Comparison of ENCODE assay signal across 20 mouse cellular contexts in genomic region chr2:34960466-34960865, GRCm38 (mm10). TPM values are rescaled to one million over a fixed set of nuclear protein-coding genes. Genes with fewer than 3 reads are reported as not detected.
A peak's percentile ranks its signal among the peaks of the same experiment; 100 is the strongest.
DNase-seq lines count a peak whose midpoint lies in the region; ATAC-seq and TF ChIP-seq lines count a peak whose summit lies in the region.
"Had no signal": no experiment of that assay in that cellular context is flagged by ENCODE, and none has a peak within 500 bp of the region (broad histone marks: within the 10 kb centered on the region; RNA-seq: fewer than 3 reads in every experiment).

No protein-coding gene starts in this region.

- no peak overlapping the region for H3K27ac ChIP-seq in kidney, embryonic 14.5 days (ENCODE audit: low read depth, low read length)
- no peak overlapping the region for H3K27ac ChIP-seq in intestine, embryonic 15.5 days
- H3K27ac ChIP-seq: forebrain, embryonic 12.5 days; heart, embryonic 13.5 days; hindbrain, embryonic 13.5 days had no signal

- 49% methylated on average over 4 of the region's 5 CpGs for WGBS in kidney, embryonic 14.5 days
- WGBS in lung, adult 2 months, result 61% methylated on average over 5 of the region's 5 CpGs
- WGBS in intestine, embryonic 15.5 days, result 77% methylated on average over 4 of the region's 5 CpGs

- H3K4me3 ChIP-seq in kidney, embryonic 14.5 days (ENCODE audit: low read length), result no peak overlapping the region
- peak overlapping the region; percentile 20 for H3K4me3 ChIP-seq in lung, adult 2 months (replicated peaks; ENCODE audit: extremely low read depth, low read depth, low read length)
- no peak overlapping the region for H3K4me3 ChIP-seq in intestine, embryonic 15.5 days (replicated peaks)

- no peaks in the 10 kb centered on the region for H3K36me3 ChIP-seq in kidney, embryonic 14.5 days (ENCODE audit: control insufficient read depth, insufficient read depth, low read length)
- H3K36me3 ChIP-seq in intestine, embryonic 15.5 days, result no peaks in the 10 kb centered on the region
- H3K36me3 ChIP-seq: embryonic facial prominence, embryonic 10.5 days; forebrain, embryonic 12.5 days; heart, embryonic 13.5 days; hindbrain, embryonic 13.5 days had no signal

- ATAC-seq in kidney, embryonic 14.5 days (ENCODE audit: low FRiP score, low TSS enrichment), result no peak
- ATAC-seq in intestine, embryonic 15.5 days, result no peak
- ATAC-seq: midbrain, embryonic 16.5 days had no signal

- no peak for TF ChIP-seq POLR2A in lung, adult 2 months (IDR thresholded peaks at IDR 0.05; ENCODE audit: borderline replicate concordance, extremely low read depth, low read depth, low read length)

- H3K9ac ChIP-seq in kidney, embryonic 14.5 days (ENCODE audit: low read depth, low read length), result no peak overlapping the region
- no peak overlapping the region for H3K9ac ChIP-seq in intestine, embryonic 15.5 days
- H3K9ac ChIP-seq: forebrain, embryonic 12.5 days had no signal

- H3K9me3 ChIP-seq in kidney, embryonic 14.5 days (ENCODE audit: control insufficient read depth, low read length), result no peaks in the 10 kb centered on the region
- H3K9me3 ChIP-seq in intestine, embryonic 15.5 days, result no peaks in the 10 kb centered on the region
- H3K9me3 ChIP-seq: embryonic facial prominence, embryonic 10.5 days; forebrain, embryonic 12.5 days; heart, embryonic 13.5 days; hindbrain, embryonic 13.5 days had no signal

- DNase-seq in kidney, postnatal 36 days, result no peak
- DNase-seq in lung, adult 18-20 months, result peak; percentile 46 to 58
- DNase-seq in lung, postnatal 4 days, result no peak
- DNase-seq in lung, adult 2 months, result peak; percentile 42
- peak; percentile 59 for DNase-seq in naive thymus-derived CD4-positive, alpha-beta T cell, adult 2 months (ENCODE audit: low read depth)
- DNase-seq: adrenal gland, postnatal 36 days; cerebellum, adult 8-10 months; gastrocnemius, postnatal 10 days; heart, adult 18-20 months; kidney, postnatal 4 days; layer of hippocampus, postnatal 36 days; right cerebral cortex, postnatal 14 days; spleen, adult 18-20 months had no signal

- H3K4me1 ChIP-seq in kidney, embryonic 14.5 days (ENCODE audit: control insufficient read depth, insufficient read depth, low read length), result peaks cover 14% of the 10 kb centered on the region; the same call in 1 of the 2 replicates
- no peaks in the 10 kb centered on the region; the same call in 1 of the 2 replicates for H3K4me1 ChIP-seq in lung, adult 2 months (ENCODE audit: control insufficient read depth, insufficient read depth, low read length)
- H3K4me1 ChIP-seq in intestine, embryonic 15.5 days (replicated peaks), result peaks cover 13% of the 10 kb centered on the region; the same call in 1 of the 2 replicates

- peak overlapping the region; percentile 56; the same call in 1 of the 2 replicates for H3K4me2 ChIP-seq in kidney, embryonic 14.5 days (replicated peaks; ENCODE audit: low read depth, low read length)
- H3K4me2 ChIP-seq in intestine, embryonic 15.5 days (replicated peaks), result no peak overlapping the region

- H3K27me3 ChIP-seq in kidney, embryonic 14.5 days (ENCODE audit: control insufficient read depth, insufficient read depth, low read length), result no peaks in the 10 kb centered on the region
- H3K27me3 ChIP-seq in intestine, embryonic 15.5 days (replicated peaks), result no peaks in the 10 kb centered on the region

- TF ChIP-seq CTCF in lung, adult 2 months (IDR thresholded peaks at IDR 0.05; ENCODE audit: insufficient read depth, low read length), result no peak

RNA-seq across cellular contexts. Expression of gene Traf1, which starts 1.1 kb away (rescaled TPM):
- polyA plus RNA-seq in kidney, embryonic 14.5 days (2014; fragmentation: Nextera tagmentation; extraction: Ambion mirVana), result 15.9 and 18.1 TPM in 2 replicates
- polyA plus RNA-seq in lung, adult 2 months (2012; rRNA removed), result 52.3 and 59.6 TPM in 2 replicates
- polyA plus RNA-seq in intestine, embryonic 15.5 days (2015; fragmentation: Nextera tagmentation; extraction: Ambion mirVana), result 2.5 TPM in 2 replicates

RNA-seq across cellular contexts. Expression of gene Phf19, which starts 46.6 kb away (rescaled TPM):
- polyA plus RNA-seq in kidney, embryonic 14.5 days (2014; fragmentation: Nextera tagmentation; extraction: Ambion mirVana), result 29.9 and 35.1 TPM in 2 replicates
- polyA plus RNA-seq in lung, adult 2 months (2012; rRNA removed), result 1.1 and 1.5 TPM in 2 replicates
- 8.0 TPM in 2 replicates for polyA plus RNA-seq in intestine, embryonic 15.5 days (2015; fragmentation: Nextera tagmentation; extraction: Ambion mirVana)

Comparison
In these comparisons a context has a peak if more than half of its experiments do, and no peak if none do; other contexts are left out.
1. DNase-seq: peak in lung, adult 18-20 months (2 of 2), lung, adult 2 months (single experiment) and naive thymus-derived CD4-positive, alpha-beta T cell, adult 2 months (single experiment); none in kidney, postnatal 36 days (0 of 2) and lung, postnatal 4 days (0 of 2).